Mouse (Mus musculus): ENCODE measurements around the gene Tbr1.
A peak's percentile ranks its signal among the peaks of the same experiment; 100 is the strongest.

The Tbr1 gene

GRCm38 (mm10) chr2:61811507-61812421 is 9.0 kb downstream of the Tbr1 start:
- DNase-seq (ENCODE audit: low spot score in 2 of 2) = peak in 1 of 2 experiments; percentile 52

- DNase-seq (ENCODE audit: low spot score in 2 of 2) = no peak
Observed at GRCm38 (mm10) chr2:61812536-61812935, 9.8 kb downstream of the Tbr1 start.

- no peak for DNase-seq (ENCODE audit: low spot score in 2 of 2)
Observed at GRCm38 (mm10) chr2:61813106-61813505, 10.4 kb downstream of the Tbr1 start.

GRCm38 (mm10) chr2:61813521-61813920 is 10.8 kb downstream of the Tbr1 start:
- no peak for DNase-seq (ENCODE audit: low spot score in 2 of 2)

GRCm38 (mm10) chr2:61814548-61815473 is 12.1 kb downstream of the Tbr1 start:
- DNase-seq (ENCODE audit: low spot score in 2 of 2) = peak in 1 of 2 experiments; percentile 41

GRCm38 (mm10) chr2:61815583-61816313 is 13.0 kb downstream of the Tbr1 start:
- peak in 1 of 2 experiments; percentile 51 for DNase-seq (ENCODE audit: low spot score in 2 of 2)

GRCm38 (mm10) chr2:61818197-61818596 is 15.5 kb downstream of the Tbr1 start:
- DNase-seq (ENCODE audit: low spot score in 2 of 2) = no peak

GRCm38 (mm10) chr2:61820203-61820602 is 17.5 kb downstream of the Tbr1 start:
- DNase-seq (ENCODE audit: low spot score in 2 of 2) = no peak

- DNase-seq (ENCODE audit: low spot score in 2 of 2) = no peak
Observed at GRCm38 (mm10) chr2:61823426-61824140, 20.9 kb downstream of the Tbr1 start.

GRCm38 (mm10) chr2:61837243-61837806 is 34.6 kb downstream of the Tbr1 start:
- no peak for DNase-seq (ENCODE audit: low spot score in 2 of 2)

Data from cerebellum, postnatal 4 days (tissue).